Mouse (Mus musculus) left cerebral cortex, adult 18-20 months (tissue): ENCODE measurements around the gene Rspo1. TPM values are rescaled to one million over a fixed set of nuclear protein-coding genes. Genes with fewer than 3 reads are reported as not detected.
A peak's percentile ranks its signal among the peaks of the same experiment; 100 is the strongest.

Source experiments
- DNase-seq, 2 experiments: peaks; one replicate each; pipeline ENCODE4 v3.0.0; 2021 to 2022; ENCODE audit warnings: low spot score in 2 of 2, mixed read lengths in 1 of 2
- total RNA-seq, 2 experiments: library from RNA; stranded (reverse); gene quantifications; 2 replicates each; pipeline ENCODE4 v1.2.3; 2021

The Rspo1 gene
- total RNA-seq, 2 experiments from 2014 or later = 18.9 to 24.4 TPM

- DNase-seq = no peak
These were observed 15.1 kb upstream of the Rspo1 start for GRCm38 (mm10) chr4:124971094-124971493.

GRCm38 (mm10) chr4:124972316-124972715, 13.9 kb upstream of the Rspo1 start:
- DNase-seq = no peak

- DNase-seq = no peak
These were observed 12.9 kb upstream of the Rspo1 start for GRCm38 (mm10) chr4:124973296-124973695.

DNA sequence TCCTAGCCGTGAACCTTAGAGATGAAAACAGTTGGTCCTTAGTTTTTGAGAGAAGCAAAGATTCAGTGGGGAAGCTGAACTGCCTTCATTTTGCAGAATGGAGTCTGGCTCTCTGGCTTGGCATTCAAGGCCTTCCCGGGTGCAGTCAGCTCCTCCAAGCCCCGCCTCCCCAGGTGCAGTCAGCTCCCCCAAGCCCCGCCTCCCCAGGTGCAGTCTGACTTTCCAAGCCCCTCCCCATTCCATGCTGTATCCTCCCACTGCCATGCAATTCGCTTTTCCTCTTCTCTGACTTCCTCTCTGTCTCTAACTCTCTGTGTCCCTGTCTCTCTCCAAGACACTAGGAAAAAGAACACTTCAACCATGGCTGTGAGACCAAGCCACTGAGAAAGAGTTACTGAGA, 8.0 kb upstream of the Rspo1 start:
- DNase-seq = no peak

- DNase-seq = peak in 1 of 2 experiments; percentile 37
These were observed 2.2 kb upstream of the Rspo1 start for GRCm38 (mm10) chr4:124983893-124984526.

DNA sequence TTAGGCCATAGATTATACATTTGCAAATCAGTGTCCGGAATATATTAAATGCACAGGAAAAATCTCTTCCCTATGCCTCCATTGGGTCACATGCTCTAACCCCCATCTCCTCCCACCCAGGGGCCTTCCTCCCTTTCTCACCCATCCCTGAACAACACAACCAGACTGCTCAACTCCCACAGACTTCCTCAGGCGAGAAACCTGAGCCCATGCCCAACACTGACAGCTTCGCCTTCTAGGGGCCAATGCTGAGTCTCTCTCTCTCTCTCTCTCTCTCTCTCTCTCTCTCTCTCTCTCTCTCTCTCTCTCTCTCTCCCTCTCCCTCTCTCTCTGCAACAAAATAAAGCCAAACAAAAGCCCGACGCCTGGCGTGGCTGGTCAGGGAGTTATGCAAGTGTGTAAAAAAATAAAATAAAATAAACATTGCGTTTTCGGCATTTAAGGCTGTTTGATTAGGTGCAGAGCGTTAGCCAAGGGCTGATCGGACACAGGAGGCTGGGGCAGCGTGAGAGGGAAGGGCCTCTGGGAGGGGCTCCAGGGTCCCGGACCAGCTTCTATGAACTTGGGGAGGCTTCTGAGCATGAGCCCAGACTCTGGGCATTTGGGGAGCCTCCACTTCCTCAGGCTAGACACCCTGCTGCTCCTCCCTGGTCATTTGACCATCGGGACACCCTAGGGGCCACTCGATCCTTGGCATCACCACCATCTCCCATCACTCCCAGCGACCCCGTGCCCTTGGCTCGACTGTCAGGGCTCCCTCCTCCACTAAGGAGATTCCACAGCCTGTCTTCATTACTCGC, 1.2 kb upstream of the Rspo1 start:
- DNase-seq = peak; percentile 35 to 51

- no peak for DNase-seq
These were observed 795 bp downstream of the Rspo1 start for GRCm38 (mm10) chr4:124986739-124987710.

- no peak for DNase-seq
These were observed 1.5 kb downstream of the Rspo1 start for GRCm38 (mm10) chr4:124987711-124988097.

GRCm38 (mm10) chr4:124988382-124988781, 2.2 kb downstream of the Rspo1 start:
- DNase-seq = no peak

- DNase-seq = no peak
These were observed 3.6 kb downstream of the Rspo1 start for GRCm38 (mm10) chr4:124989787-124990253.

- no peak for DNase-seq
These were observed 4.1 kb downstream of the Rspo1 start for GRCm38 (mm10) chr4:124990325-124990724.

DNA sequence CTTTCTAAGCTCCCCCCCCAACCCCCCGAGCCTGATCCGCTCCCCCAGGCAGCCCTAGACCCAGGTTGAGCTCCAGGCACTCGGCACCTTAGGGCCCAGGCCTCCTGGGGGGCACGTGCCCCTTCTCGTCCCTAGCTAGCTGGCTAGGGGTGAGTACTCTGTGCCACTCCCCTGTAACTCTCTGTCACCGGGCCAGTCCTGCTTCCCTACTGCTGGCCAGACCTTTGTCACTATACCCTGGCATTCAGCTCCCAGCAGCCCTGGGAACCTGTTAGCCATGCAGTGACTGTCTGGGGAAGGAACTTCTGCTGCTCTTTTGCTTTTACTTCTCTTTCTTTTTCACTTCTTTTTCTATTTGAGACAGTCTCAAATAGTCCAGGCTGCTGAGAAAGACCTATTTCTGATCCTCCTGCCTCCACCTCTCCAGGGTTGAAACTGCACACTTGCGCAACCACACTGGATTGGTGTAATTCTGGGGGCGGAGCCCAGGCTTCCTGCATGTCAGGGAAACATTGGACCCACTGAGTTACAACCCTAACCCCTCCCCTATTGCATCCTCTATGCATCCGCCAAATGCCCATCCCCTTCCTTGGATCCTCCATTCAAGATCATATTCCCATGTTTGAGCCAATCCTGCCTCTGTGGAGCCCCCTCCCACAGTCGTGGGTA, 11.4 kb downstream of the Rspo1 start:
- no peak for DNase-seq

DNA sequence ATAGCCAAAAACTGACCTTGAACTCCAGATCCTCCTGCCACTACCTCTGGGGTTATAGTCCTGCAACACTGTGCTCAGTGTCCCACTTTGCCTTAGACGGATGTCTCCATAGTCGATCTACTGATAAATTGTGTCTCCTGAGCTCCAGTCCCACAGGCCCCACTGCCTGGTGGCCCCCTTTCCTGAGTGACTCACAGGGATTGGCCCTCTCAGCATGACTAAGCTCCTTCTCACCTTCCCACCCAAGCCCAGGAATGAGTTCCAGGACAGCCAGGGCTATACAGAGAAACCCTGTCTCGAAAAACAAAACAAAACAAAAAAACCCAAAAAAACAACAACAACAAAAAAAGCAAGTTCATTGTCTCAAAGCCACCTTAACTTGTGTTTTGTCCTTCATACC, 13.3 kb downstream of the Rspo1 start:
- no peak for DNase-seq

GRCm38 (mm10) chr4:125002978-125003377, 16.7 kb downstream of the Rspo1 start:
- no peak for DNase-seq

DNA sequence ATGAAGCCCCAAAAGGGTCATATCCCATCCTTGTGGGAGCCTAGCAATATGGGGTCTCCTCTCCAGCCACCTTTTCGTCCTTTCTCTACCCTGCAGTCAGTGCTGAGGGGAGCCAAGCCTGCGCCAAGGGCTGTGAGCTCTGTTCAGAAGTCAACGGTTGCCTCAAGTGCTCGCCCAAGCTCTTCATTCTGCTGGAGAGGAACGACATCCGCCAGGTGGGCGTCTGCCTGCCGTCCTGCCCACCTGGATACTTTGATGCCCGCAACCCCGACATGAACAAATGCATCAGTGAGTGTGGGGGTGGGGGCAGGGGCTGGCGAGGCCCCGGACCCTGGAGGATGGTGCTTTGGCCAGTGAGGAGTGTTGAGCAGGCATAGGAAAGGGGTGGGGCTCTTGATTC, 18.7 kb downstream of the Rspo1 start:
- no peak for DNase-seq

DNA sequence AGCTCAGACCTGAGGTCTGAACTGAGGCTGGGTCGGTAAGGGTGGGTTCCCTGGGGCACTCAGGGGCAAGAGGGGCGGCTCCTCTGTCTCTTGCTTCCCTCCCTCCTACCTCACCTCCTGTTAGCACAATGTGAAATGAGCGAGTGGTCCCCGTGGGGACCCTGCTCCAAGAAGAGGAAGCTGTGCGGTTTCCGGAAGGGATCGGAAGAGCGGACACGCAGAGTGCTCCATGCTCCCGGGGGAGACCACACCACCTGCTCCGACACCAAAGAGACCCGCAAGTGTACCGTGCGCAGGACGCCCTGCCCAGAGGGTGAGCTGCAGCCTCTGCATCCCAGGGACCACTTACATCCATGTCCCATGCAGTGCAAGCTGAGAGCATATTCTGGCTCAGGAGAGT, 21.2 kb downstream of the Rspo1 start:
- DNase-seq = no peak

DNA sequence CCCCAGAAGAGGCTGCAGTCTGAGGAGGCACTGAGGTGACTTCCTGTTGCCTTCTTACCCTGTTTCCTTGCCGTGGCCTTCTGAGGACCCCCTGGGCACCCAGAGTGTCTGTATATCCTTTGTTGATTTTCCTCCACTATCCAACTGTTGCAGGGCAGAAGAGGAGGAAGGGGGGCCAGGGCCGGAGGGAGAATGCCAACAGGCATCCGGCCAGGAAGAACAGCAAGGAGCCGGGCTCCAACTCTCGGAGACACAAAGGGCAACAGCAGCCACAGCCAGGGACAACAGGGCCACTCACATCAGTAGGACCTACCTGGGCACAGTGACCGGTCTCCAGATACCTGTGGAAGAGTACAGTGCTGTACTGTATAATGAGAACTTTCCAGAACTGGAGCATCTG, 22.0 kb downstream of the Rspo1 start:
- DNase-seq = no peak

DNA sequence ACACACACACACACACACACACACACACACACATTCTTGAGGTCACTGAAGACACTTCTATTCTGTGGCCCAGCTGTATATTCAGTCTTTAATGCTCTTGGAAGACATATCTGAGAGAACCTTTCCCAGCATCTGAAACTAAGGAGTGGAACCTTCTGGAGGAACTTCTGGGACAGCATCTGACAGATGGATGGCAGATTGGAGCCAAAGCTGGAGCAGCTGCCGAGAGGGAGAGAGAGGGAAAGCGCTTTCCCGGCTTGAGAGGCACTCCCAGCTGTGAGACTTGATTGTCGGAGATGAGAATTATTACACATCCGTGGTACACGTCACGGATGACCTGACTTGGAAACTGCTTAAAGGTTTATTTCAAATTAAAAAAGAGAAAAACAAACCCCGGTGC, 22.5 kb downstream of the Rspo1 start:
- DNase-seq = no peak

GRCm38 (mm10) chr4:125015806-125016635, 29.8 kb downstream of the Rspo1 start, which contains the start of gene Gnl2:
Gene Gnl2 (plus strand): TSS chr4:125016585.
- DNase-seq = no peak

GRCm38 (mm10) chr4:125017431-125017830, 31.2 kb downstream of the Rspo1 start:
- DNase-seq = no peak
